Mouse (Mus musculus): ENCODE results near the gene Manba. TPM values are rescaled to one million over a fixed set of nuclear protein-coding genes. Genes with fewer than 3 reads are reported as not detected.

Manba gene
- polyA plus RNA-seq, 1 experiment: 21.7 TPM

DNA sequence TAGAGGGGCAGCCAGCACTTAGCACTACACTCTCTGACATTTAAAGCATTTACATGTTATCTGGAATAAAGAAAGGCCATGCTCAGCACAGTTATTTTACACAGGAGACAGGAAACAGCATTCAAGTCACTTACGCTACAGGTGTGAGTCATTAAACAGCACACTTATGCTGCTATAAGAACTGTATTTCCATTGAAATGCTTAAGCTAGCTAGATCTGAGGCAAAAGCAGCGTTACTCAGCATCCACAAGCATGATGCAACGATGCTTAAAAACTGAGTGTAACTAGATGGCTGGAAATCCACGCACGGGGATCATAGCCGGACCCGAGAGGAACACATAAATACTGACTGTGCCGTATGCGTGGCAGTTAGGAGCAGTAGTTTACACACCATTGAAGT is 121.6 kb downstream of the Manba start:
- H3K4me1 ChIP-seq (ENCODE audit: control insufficient read depth, insufficient read depth, low read length): no peaks in the 10 kb centered on the region
- no peak overlapping the region for H3K4me3 ChIP-seq (ENCODE audit: insufficient read depth, low read length)
- H3K27ac ChIP-seq (ENCODE audit: insufficient read depth, low read length): no peak overlapping the region
- no peak for TF ChIP-seq POLR2A (IDR thresholded peaks at IDR 0.05; ENCODE audit: low read depth, low read length)
- TF ChIP-seq CTCF (IDR thresholded peaks at IDR 0.05; ENCODE audit: borderline replicate concordance, insufficient read depth, low read length): no peak

DNA sequence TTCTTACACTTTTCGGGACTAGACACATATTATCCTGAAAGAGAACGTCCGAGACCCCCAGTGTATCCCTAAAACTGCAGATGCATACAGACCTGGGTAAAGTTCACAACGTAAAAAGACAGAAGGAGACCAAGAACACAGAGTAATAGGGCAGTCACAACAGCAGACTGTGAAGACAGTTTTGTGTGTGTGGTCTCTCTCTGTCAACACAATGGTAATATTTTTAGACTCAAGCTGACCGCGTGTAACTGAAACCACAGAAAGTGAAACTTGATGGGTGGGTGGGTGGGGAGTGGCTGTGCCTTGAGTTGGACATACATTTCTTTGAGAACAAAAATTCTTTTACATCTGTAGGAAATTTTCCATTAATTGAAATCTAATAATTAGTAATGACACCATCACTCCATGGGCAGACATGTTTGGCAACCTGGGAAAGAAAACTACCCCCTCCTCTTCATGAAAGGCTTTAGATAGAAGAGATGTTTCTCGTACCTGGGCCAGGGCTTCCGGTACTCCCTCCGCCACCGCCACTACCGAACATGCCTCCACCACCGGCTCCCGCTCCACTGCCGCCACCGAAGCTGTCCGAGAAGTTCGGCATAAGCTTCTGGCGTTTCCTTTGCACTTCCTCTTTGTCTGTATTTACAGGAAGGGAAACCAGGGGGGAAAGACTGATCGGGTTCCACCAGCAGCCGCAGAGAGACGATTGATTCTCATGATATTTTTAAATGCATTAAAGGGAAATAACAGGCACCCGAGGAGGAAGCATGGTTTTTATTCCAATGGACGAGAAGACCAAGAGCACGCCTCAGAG is 122.5 kb downstream of the Manba start:
- TF ChIP-seq POLR2A (IDR thresholded peaks at IDR 0.05; ENCODE audit: low read depth, low read length) (no peak), CTCF (IDR thresholded peaks at IDR 0.05; ENCODE audit: borderline replicate concordance, insufficient read depth, low read length) (no peak)
- Histone ChIP-seq H3K4me3 (ENCODE audit: insufficient read depth, low read length) (no peak overlapping the region), H3K27ac (ENCODE audit: insufficient read depth, low read length) (no peak overlapping the region), H3K4me1 (ENCODE audit: control insufficient read depth, insufficient read depth, low read length) (no peaks in the 10 kb centered on the region)

DNA sequence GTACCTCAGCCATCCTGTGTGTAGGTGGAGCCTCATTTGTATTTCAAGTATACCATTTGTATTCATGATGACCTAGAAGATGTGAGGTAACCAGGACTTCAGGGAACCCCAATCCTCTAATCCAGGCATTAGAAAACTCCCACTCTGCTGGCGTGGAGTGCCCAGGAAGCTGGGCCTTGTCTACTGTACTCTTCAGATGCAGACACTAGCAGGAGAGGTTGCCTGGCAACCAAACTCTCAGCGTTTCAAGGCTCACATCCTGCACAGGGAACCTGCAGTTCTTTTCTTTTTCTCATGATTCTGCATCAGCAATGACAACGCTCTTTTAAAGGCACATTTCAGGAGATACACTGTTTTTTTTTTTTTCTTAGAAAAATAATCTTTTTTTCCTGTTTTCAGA is 124.8 kb downstream of the Manba start:
- TF ChIP-seq POLR2A (IDR thresholded peaks at IDR 0.05; ENCODE audit: low read depth, low read length) (no peak), CTCF (IDR thresholded peaks at IDR 0.05; ENCODE audit: borderline replicate concordance, insufficient read depth, low read length) (no peak)
- H3K4me1 ChIP-seq (ENCODE audit: control insufficient read depth, insufficient read depth, low read length): no peaks in the 10 kb centered on the region
- H3K27ac ChIP-seq (ENCODE audit: insufficient read depth, low read length): no peak overlapping the region
- no peak overlapping the region for H3K4me3 ChIP-seq (ENCODE audit: insufficient read depth, low read length)

DNA sequence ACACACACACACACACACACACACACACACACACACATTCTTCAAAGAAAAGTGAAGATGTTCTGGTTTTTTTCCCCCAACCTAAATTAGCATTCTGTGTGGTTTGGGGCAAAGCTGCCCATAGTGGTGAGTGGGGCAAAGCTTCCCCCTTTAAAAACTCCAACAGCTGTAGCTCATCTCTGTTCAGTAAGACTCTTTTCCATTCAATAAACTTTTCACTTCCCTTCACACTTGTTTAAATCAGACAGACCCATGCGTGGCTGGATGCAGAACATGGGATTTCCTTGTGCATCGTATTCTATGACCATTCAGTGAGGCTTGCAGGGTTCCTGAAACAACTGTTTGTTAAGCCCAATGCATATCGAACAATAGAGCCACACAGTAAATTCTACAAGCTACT is 129.0 kb downstream of the Manba start:
- H3K27ac ChIP-seq (ENCODE audit: insufficient read depth, low read length): no peak overlapping the region
- TF ChIP-seq CTCF (IDR thresholded peaks at IDR 0.05; ENCODE audit: borderline replicate concordance, insufficient read depth, low read length) (no peak), POLR2A (IDR thresholded peaks at IDR 0.05; ENCODE audit: low read depth, low read length) (no peak)
- H3K4me1 ChIP-seq (ENCODE audit: control insufficient read depth, insufficient read depth, low read length): no peaks in the 10 kb centered on the region
- no peak overlapping the region for H3K4me3 ChIP-seq (ENCODE audit: insufficient read depth, low read length)

DNA sequence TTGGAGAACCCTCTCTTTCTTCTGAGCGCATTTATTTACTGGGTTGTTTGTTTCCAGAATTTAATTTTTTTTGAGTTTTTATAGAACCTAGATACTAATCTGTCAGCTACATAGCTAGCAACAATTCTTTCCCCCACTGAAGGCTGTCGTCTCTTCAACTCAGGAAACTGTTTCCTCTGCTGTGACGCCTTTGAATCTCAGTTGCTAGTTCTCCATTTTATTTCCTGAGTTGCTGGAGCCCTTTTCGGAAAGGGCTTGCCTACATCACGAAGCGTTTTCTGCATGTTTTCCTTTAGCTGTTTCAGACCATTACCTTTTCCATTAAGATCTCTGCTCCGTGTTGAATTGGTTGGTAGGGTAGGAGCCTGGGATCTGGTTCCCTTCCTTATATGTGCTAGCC is 131.3 kb downstream of the Manba start:
- no peaks in the 10 kb centered on the region for H3K4me1 ChIP-seq (ENCODE audit: control insufficient read depth, insufficient read depth, low read length)
- no peak overlapping the region for H3K4me3 ChIP-seq (ENCODE audit: insufficient read depth, low read length)
- H3K27ac ChIP-seq (ENCODE audit: insufficient read depth, low read length): no peak overlapping the region
- TF ChIP-seq POLR2A (IDR thresholded peaks at IDR 0.05; ENCODE audit: low read depth, low read length) (no peak), CTCF (IDR thresholded peaks at IDR 0.05; ENCODE audit: borderline replicate concordance, insufficient read depth, low read length) (no peak)

Other genes starting within 250 kb of the Manba start
- gene Bdh2, start 204.4 kb upstream of the Manba start, polyA plus RNA-seq (2011; ENCODE audit: insufficient read length, low read depth, missing spikeins): 1.6 and 3.8 TPM in 2 replicates
- 1.4 TPM in 2 replicates for gene Slc9b2, start 177.9 kb upstream of the Manba start, polyA plus RNA-seq (2011; ENCODE audit: insufficient read length, low read depth, missing spikeins)
- gene Slc9b1, start 137.6 kb upstream of the Manba start, polyA plus RNA-seq (2011; ENCODE audit: insufficient read length, low read depth, missing spikeins): not detected in 2 replicates
- gene Cisd2, start 61.7 kb upstream of the Manba start, polyA plus RNA-seq (2011; ENCODE audit: insufficient read length, low read depth, missing spikeins): 29.1 and 31.8 TPM in 2 replicates
- gene Ube2d3, start 47.5 kb upstream of the Manba start, polyA plus RNA-seq (2011; ENCODE audit: insufficient read length, low read depth, missing spikeins): 407 and 470 TPM in 2 replicates
- 45.4 and 54.8 TPM in 2 replicates for gene Nfkb1, start 205.9 kb downstream of the Manba start, polyA plus RNA-seq (2011; ENCODE audit: insufficient read length, low read depth, missing spikeins)